Mouse (Mus musculus) liver, embryonic 11.5 days (tissue): ENCODE results near the gene Hltf. TPM values are rescaled to one million over a fixed set of nuclear protein-coding genes. Genes with fewer than 3 reads are reported as not detected.
"Not testable (repeated sequence)": the region's sequence is repeated elsewhere in the genome, so short reads cannot be mapped to it uniquely, and the experiment has no call there.

ENCODE experiments used
- ATAC-seq: fragments of 200-750 bp; cut with Nextera tagmentation; replicated peaks from 2 replicates; pipeline ENCODE4 v1.8.0; 2017; ENCODE audit warnings: moderate number of reproducible peaks, mild to moderate bottlenecking, moderate TSS enrichment, moderate library complexity; ENCODE audit not compliant: low FRiP score
- DNase-seq: peaks from one replicate; pipeline ENCODE4 v3.0.0-alpha.2; 2017; ENCODE audit warnings: low spot score
- H3K27ac ChIP-seq: fragments of 300-500 bp; sonication (generic); 2 replicates; pipeline ENCODE4 v1.5.1; 2014; ENCODE audit warnings: mild to moderate bottlenecking, low read depth, low read length, control low read depth
- H3K27me3 ChIP-seq: fragments of 300-500 bp; sonication (generic); replicated peaks from 2 replicates; pipeline ENCODE4 v1.6.1; 2014; ENCODE audit warnings: low read length, mixed read lengths; ENCODE audit not compliant: control insufficient read depth, insufficient read depth
- H3K36me3 ChIP-seq: fragments of 300-500 bp; sonication (generic); 2 replicates; pipeline ENCODE4 v1.6.1; 2014; ENCODE audit warnings: mild to moderate bottlenecking, low read length, moderate library complexity, mixed read lengths; ENCODE audit not compliant: control insufficient read depth, insufficient read depth
- H3K4me1 ChIP-seq: fragments of 300-500 bp; sonication (generic); replicated peaks from 2 replicates; pipeline ENCODE4 v1.6.1; 2014; ENCODE audit warnings: low read length, mixed read lengths; ENCODE audit not compliant: control insufficient read depth, insufficient read depth
- H3K4me2 ChIP-seq: fragments of 300-500 bp; sonication (generic); 2 replicates; pipeline ENCODE4 v1.6.1; 2014; ENCODE audit warnings: mild to moderate bottlenecking, control low read depth, moderate library complexity
- H3K4me3 ChIP-seq: fragments of 300-500 bp; sonication (generic); 2 replicates; pipeline ENCODE4 v1.5.1; 2014; ENCODE audit warnings: low read depth, low read length, control low read depth
- H3K9ac ChIP-seq: fragments of 300-500 bp; sonication (generic); 2 replicates; pipeline ENCODE4 v1.6.1; 2014; ENCODE audit warnings: low read depth, low read length, control low read depth
- H3K9me3 ChIP-seq: fragments of 300-500 bp; sonication (generic); 2 replicates; pipeline ENCODE4 v1.6.1; 2016; ENCODE audit warnings: low read length, inconsistent platforms, mixed read lengths; ENCODE audit not compliant: control insufficient read depth
- WGBS: fragments of 180-500 bp; shearing (Covaris S2); extraction: QIAGEN DNeasy Blood & Tissue Kit; methylation state at CpG from one replicate; pipeline ENCODE4 v1.1.7; 2014; 5-methylcytosine and 5-hydroxymethylcytosine counted together
- polyA plus RNA-seq: library from polyadenylated mRNA; unstranded; fragments of >200 nt; fragmentation: Nextera tagmentation; extraction: Ambion mirVana; gene quantifications from 2 replicates; pipeline ENCODE4 v1.2.1, GENCODE M21; 2014

The Hltf gene
- 19.9 and 21.2 TPM in 2 replicates for polyA plus RNA-seq

GRCm38 (mm10) chr3:20057306-20058196 lies at the start of gene Hltf:
Gene Hltf (plus strand): TSS chr3:20057811.
- Histone ChIP-seq H3K4me2 (peak within 1 kb of the TSS; percentile 80), H3K4me1 (no peaks in the 10 kb centered on the region; the same call in 1 of the 2 replicates), H3K36me3 (peaks cover 3% of the 10 kb centered on the region; the same call in 1 of the 2 replicates), H3K27ac (no peak within 1 kb of the TSS), H3K4me3 (peak within 1 kb of the TSS; percentile 87), H3K27me3 (no peaks in the 10 kb centered on the region), H3K9me3 (no peaks in the 10 kb centered on the region), H3K9ac (peak within 1 kb of the TSS; percentile 56)
- peak; percentile 100 for ATAC-seq
- WGBS: under 1% methylated on average over 51 of the region's 54 CpGs
- peak; percentile 90 for DNase-seq

- H3K9ac ChIP-seq: no peak overlapping the region
- H3K9me3 ChIP-seq: no peaks in the 10 kb centered on the region
- H3K4me1 ChIP-seq: no peaks in the 10 kb centered on the region
- 85% methylated on average over 9 of the region's 9 CpGs for WGBS
- H3K27ac ChIP-seq: no peak overlapping the region
- DNase-seq (no peak), ATAC-seq (0 out of 2 replicates have a peak, but pooled peaks have one; percentile 15)
- H3K36me3 ChIP-seq: no peaks in the 10 kb centered on the region
- H3K4me3 ChIP-seq: no peak overlapping the region
- no peak overlapping the region for H3K4me2 ChIP-seq
- H3K27me3 ChIP-seq: no peaks in the 10 kb centered on the region
Observed at GRCm38 (mm10) chr3:20010464-20010863, 47.1 kb upstream of the Hltf start.

GRCm38 (mm10) chr3:20010905-20011304 lies 46.7 kb upstream of the Hltf start:
- not testable (repeated sequence) for H3K4me3 ChIP-seq, ATAC-seq, H3K4me2 ChIP-seq, H3K4me1 ChIP-seq, H3K36me3 ChIP-seq, H3K9me3 ChIP-seq, DNase-seq, H3K27ac ChIP-seq, H3K9ac ChIP-seq, H3K27me3 ChIP-seq
- 84% methylated on average over 7 of the region's 7 CpGs for WGBS

- Histone ChIP-seq H3K9me3 (no peaks in the 10 kb centered on the region), H3K9ac (no peak overlapping the region), H3K27me3 (no peaks in the 10 kb centered on the region), H3K36me3 (peaks cover 8% of the 10 kb centered on the region; the same call in 1 of the 2 replicates), H3K27ac (no peak overlapping the region), H3K4me1 (no peaks in the 10 kb centered on the region), H3K4me3 (no peak overlapping the region), H3K4me2 (no peak overlapping the region)
- DNase-seq (no peak), ATAC-seq (no peak)
- whole genome bisulfite sequencing: 90% methylated on average over 2 of the region's 2 CpGs
Observed at GRCm38 (mm10) chr3:20014454-20014853, 43.2 kb upstream of the Hltf start.

- ATAC-seq (no peak), DNase-seq (no peak)
- Histone ChIP-seq H3K4me3 (no peak overlapping the region), H3K9me3 (no peaks in the 10 kb centered on the region), H3K27ac (no peak overlapping the region), H3K36me3 (peaks cover 21% of the 10 kb centered on the region), H3K4me2 (no peak overlapping the region), H3K27me3 (no peaks in the 10 kb centered on the region), H3K9ac (no peak overlapping the region), H3K4me1 (no peaks in the 10 kb centered on the region)
- WGBS: 74% methylated on average over 8 of the region's 8 CpGs
Observed at GRCm38 (mm10) chr3:20018076-20018475, 39.5 kb upstream of the Hltf start.

GRCm38 (mm10) chr3:20023832-20024231 lies 33.8 kb upstream of the Hltf start:
- Histone ChIP-seq H3K27me3 (no peaks in the 10 kb centered on the region), H3K4me2 (no peak overlapping the region), H3K27ac (no peak overlapping the region), H3K4me3 (no peak overlapping the region), H3K9me3 (no peaks in the 10 kb centered on the region), H3K9ac (no peak overlapping the region), H3K36me3 (peaks cover 36% of the 10 kb centered on the region), H3K4me1 (no peaks in the 10 kb centered on the region)
- ATAC-seq (no peak), DNase-seq (no peak)
- WGBS: 58% methylated on average over 1 of the region's 1 CpGs

- no peaks in the 10 kb centered on the region for H3K27me3 ChIP-seq
- H3K4me3 ChIP-seq: no peak overlapping the region
- ATAC-seq (no peak), DNase-seq (no peak)
- no peak overlapping the region for H3K4me2 ChIP-seq
- H3K9me3 ChIP-seq: no peaks in the 10 kb centered on the region
- no peak overlapping the region for H3K27ac ChIP-seq
- no peaks in the 10 kb centered on the region for H3K4me1 ChIP-seq
- H3K9ac ChIP-seq: no peak overlapping the region
- peaks cover 31% of the 10 kb centered on the region for H3K36me3 ChIP-seq
Observed at GRCm38 (mm10) chr3:20026481-20026880, 31.1 kb upstream of the Hltf start.

- H3K9ac ChIP-seq: no peak overlapping the region
- H3K9me3 ChIP-seq: no peaks in the 10 kb centered on the region
- H3K27me3 ChIP-seq: no peaks in the 10 kb centered on the region
- H3K27ac ChIP-seq: no peak overlapping the region
- WGBS: 77% methylated on average over 8 of the region's 8 CpGs
- no peak for ATAC-seq
- peaks cover 31% of the 10 kb centered on the region for H3K36me3 ChIP-seq
- no peak overlapping the region for H3K4me3 ChIP-seq
- DNase-seq: no peak
- H3K4me1 ChIP-seq: no peaks in the 10 kb centered on the region
- H3K4me2 ChIP-seq: no peak overlapping the region
Observed at GRCm38 (mm10) chr3:20026996-20027689, 30.5 kb upstream of the Hltf start.
